Mouse (Mus musculus): ENCODE data around the gene Auh. TPM values are rescaled to one million over a fixed set of nuclear protein-coding genes. Genes with fewer than 3 reads are reported as not detected.

Gene Auh
- 51.3 and 55.2 TPM in 2 replicates for polyA plus RNA-seq (2016; fragmentation: Nextera tagmentation; extraction: Ambion mirVana)

DNA sequence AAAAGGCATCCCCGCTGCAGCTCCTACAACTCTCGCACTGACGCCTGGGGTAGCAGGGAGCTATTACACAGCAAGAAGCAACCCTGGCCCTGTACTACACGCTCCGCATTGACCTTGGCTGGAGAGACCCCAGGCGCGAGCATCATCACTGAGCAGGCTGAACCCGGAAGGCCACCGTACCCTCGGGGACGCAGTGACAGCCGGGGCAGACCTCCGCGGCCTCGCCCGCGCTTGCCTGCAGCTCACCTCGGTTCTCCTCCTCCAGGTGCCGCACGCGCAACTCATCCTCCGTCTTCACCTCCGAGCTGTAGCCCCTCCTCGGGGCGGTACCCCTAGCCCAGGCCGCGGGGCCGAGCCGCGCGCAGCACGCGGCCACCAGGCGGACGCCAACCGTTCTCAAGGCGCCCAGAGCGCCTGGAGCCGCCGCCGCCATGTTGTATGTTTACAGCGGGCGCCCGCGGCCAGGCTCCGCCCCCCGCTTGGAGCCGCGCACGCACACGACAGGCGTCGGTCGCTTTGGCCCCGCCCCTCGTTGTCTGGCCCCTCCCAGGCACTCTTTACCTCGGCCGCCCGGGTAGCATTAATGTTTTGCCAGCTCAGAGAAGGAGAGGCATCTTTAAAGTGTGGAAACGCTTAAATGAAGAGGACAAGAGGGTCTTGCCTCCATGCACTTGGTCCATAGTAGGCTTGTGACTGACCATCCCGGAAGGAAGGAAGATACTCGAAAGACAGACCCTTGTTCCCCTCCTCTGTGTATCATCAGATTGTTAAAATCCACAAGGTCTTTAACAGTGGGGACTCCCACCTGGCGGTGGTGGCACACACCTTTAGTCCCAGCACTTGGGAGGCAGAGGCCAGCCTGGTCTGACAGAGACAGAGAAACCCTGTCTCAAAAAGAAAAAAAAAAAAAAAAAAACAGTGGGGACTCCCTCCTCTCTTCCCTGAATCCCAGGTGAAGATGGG lies at the start of gene Auh:
Gene Auh (minus strand): TSS at position 473 of the 963 bp plus-strand sequence.
- H3K4me2 ChIP-seq: peak within 1 kb of the TSS; percentile 73
- H3K4me1 ChIP-seq (replicated peaks): peaks cover 30% of the 10 kb centered on the region
- peak; percentile 97 for ATAC-seq (ENCODE audit: insufficient number of reproducible peaks, low FRiP score)
- H3K9me3 ChIP-seq (replicated peaks): 0 out of 2 replicates have a peak, but pooled peaks cover 3% of the 10 kb centered on the region
- peak within 1 kb of the TSS; percentile 72 for H3K27ac ChIP-seq (ENCODE audit: poor library complexity, severe bottlenecking)
- peak within 1 kb of the TSS; percentile 84 for H3K9ac ChIP-seq
- H3K36me3 ChIP-seq: no peaks in the 10 kb centered on the region
- peak within 1 kb of the TSS; percentile 89 for H3K4me3 ChIP-seq
- WGBS: under 1% methylated on average over 63 of the region's 63 CpGs
- H3K27me3 ChIP-seq (replicated peaks): no peaks in the 10 kb centered on the region

DNA sequence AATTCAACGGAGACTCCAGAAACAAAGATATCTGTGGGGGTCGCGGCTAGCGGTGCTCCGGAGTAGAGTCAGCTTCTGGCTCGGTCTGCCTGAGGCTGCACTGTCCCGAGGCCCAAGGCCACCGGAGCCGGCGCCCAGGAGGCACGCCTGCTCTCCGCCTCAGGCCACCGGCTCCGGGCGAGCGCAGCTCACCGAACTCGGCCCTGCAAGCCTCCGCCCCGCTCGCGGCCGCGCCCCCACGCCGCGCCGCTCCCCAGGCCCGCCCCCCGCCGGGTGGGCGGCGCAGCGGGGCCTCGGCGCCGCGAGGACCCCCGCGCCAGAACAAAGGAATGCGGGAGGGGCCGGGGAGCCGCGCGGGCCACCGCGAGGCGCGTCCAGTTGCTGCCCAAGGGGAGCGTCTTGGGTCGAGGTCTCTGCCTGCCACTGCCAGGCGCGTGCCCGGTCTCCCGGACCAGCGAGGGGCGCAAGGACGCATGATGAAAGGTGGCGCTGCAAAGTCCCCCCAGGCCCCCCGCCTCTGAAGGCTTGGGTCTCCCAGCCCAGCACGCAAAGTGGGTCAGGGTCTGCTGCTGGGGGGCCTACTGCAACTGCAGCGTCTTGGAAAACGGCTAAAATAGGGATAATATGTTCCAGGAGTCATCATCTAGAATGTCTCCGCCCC lies 49.0 kb upstream of the Auh start:
- H3K4me3 ChIP-seq: peak overlapping the region; percentile 71
- H3K9me3 ChIP-seq (replicated peaks): no peaks in the 10 kb centered on the region
- peak overlapping the region; percentile 99 for H3K27ac ChIP-seq (ENCODE audit: poor library complexity, severe bottlenecking)
- H3K9ac ChIP-seq: peak overlapping the region; percentile 94
- H3K4me1 ChIP-seq (replicated peaks): peaks cover 48% of the 10 kb centered on the region
- no peaks in the 10 kb centered on the region for H3K27me3 ChIP-seq (replicated peaks)
- ATAC-seq (ENCODE audit: insufficient number of reproducible peaks, low FRiP score): peak; percentile 33
- peak overlapping the region; percentile 96 for H3K4me2 ChIP-seq
- H3K36me3 ChIP-seq: no peaks in the 10 kb centered on the region
- WGBS: under 1% methylated on average over 64 of the region's 64 CpGs

GRCm38 (mm10) chr13:52977757-52978156 lies 48.3 kb upstream of the Auh start:
- Histone ChIP-seq H3K4me1 (replicated peaks) (peaks cover 54% of the 10 kb centered on the region), H3K9ac (peak overlapping the region; percentile 42), H3K36me3 (no peaks in the 10 kb centered on the region), H3K9me3 (replicated peaks) (no peaks in the 10 kb centered on the region), H3K27ac (ENCODE audit: poor library complexity, severe bottlenecking) (peak overlapping the region; percentile 48; the same call in 1 of the 2 replicates), H3K4me3 (peak overlapping the region; percentile 71), H3K4me2 (peak overlapping the region; percentile 96), H3K27me3 (replicated peaks) (no peaks in the 10 kb centered on the region)
- WGBS: 17% methylated on average over 4 of the region's 4 CpGs
- ATAC-seq (ENCODE audit: insufficient number of reproducible peaks, low FRiP score): no peak

- Histone ChIP-seq H3K36me3 (no peaks in the 10 kb centered on the region), H3K4me3 (peak overlapping the region; percentile 71), H3K9me3 (replicated peaks) (no peaks in the 10 kb centered on the region), H3K4me1 (replicated peaks) (peaks cover 53% of the 10 kb centered on the region), H3K4me2 (peak overlapping the region; percentile 96), H3K9ac (peak overlapping the region; percentile 32; the same call in 1 of the 2 replicates), H3K27ac (ENCODE audit: poor library complexity, severe bottlenecking) (peak overlapping the region; percentile 48), H3K27me3 (replicated peaks) (no peaks in the 10 kb centered on the region)
- WGBS: 53% methylated on average over 9 of the region's 9 CpGs
- ATAC-seq (ENCODE audit: insufficient number of reproducible peaks, low FRiP score): no peak
Measured at GRCm38 (mm10) chr13:52977221-52977609, 47.7 kb upstream of the Auh start.

DNA sequence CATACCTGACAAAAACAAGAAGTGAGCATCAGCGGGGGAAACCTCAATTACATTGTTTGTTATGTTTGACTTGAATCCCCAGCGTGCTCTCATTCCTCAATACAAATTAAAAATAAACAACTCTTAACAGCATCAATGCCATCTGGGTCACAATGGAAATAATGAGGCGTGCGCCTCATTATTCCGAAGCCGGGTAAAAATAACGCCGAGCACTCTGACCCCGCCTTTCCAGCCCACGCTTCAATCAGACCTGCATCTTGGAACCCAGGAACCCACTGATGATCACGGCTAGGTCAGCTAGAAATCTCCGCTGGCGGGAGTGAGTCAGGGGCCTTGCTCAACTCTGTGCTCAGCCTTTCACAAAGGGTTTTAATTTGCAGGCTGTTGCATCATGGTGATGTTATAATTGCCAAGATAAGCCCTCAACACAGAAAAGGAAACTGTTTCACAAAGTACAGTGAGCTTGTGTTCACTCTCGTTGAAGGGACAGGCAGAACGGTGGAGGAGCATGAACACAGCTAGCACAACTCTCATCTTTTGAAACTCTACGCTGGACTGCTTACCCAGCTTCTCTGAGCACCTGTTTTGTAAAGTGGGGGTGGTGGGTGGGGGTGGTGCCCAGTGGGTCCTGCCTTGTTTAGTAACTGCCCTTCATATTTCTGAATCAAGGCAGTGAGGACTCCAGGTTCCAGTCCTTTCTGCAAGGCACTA lies 47.2 kb upstream of the Auh start:
- 24% methylated on average over 16 of the region's 16 CpGs for WGBS
- Histone ChIP-seq H3K27me3 (replicated peaks) (no peaks in the 10 kb centered on the region), H3K36me3 (no peaks in the 10 kb centered on the region), H3K4me1 (replicated peaks) (peaks cover 54% of the 10 kb centered on the region), H3K9ac (peak overlapping the region; percentile 56), H3K27ac (ENCODE audit: poor library complexity, severe bottlenecking) (peak overlapping the region; percentile 48), H3K4me2 (peak overlapping the region; percentile 96), H3K9me3 (replicated peaks) (no peaks in the 10 kb centered on the region), H3K4me3 (peak overlapping the region; percentile 71)
- ATAC-seq (ENCODE audit: insufficient number of reproducible peaks, low FRiP score): no peak

- no peak for ATAC-seq (ENCODE audit: insufficient number of reproducible peaks, low FRiP score)
- peaks cover 59% of the 10 kb centered on the region for H3K4me1 ChIP-seq (replicated peaks)
- 42% methylated on average over 8 of the region's 8 CpGs for WGBS
- no peak overlapping the region for H3K4me3 ChIP-seq
- no peaks in the 10 kb centered on the region for H3K27me3 ChIP-seq (replicated peaks)
- H3K36me3 ChIP-seq: no peaks in the 10 kb centered on the region
- no peaks in the 10 kb centered on the region for H3K9me3 ChIP-seq (replicated peaks)
- H3K9ac ChIP-seq: peak overlapping the region; percentile 56; the same call in 1 of the 2 replicates
- no peak overlapping the region for H3K27ac ChIP-seq (ENCODE audit: poor library complexity, severe bottlenecking)
- H3K4me2 ChIP-seq: peak overlapping the region; percentile 96
Measured at GRCm38 (mm10) chr13:52976130-52976509, 46.6 kb upstream of the Auh start.

GRCm38 (mm10) chr13:52974676-52975075 lies 45.2 kb upstream of the Auh start:
- Histone ChIP-seq H3K4me1 (replicated peaks) (peaks cover 72% of the 10 kb centered on the region), H3K9me3 (replicated peaks) (no peaks in the 10 kb centered on the region), H3K27ac (ENCODE audit: poor library complexity, severe bottlenecking) (no peak overlapping the region; the same call in 1 of the 2 replicates), H3K4me3 (no peak overlapping the region), H3K27me3 (replicated peaks) (no peaks in the 10 kb centered on the region), H3K9ac (no peak overlapping the region), H3K4me2 (no peak overlapping the region), H3K36me3 (no peaks in the 10 kb centered on the region)
- ATAC-seq (ENCODE audit: insufficient number of reproducible peaks, low FRiP score): no peak
- WGBS: 47% methylated on average over 3 of the region's 3 CpGs

- Histone ChIP-seq H3K9ac (no peak overlapping the region), H3K4me1 (replicated peaks) (peaks cover 77% of the 10 kb centered on the region), H3K4me2 (no peak overlapping the region), H3K27me3 (replicated peaks) (no peaks in the 10 kb centered on the region), H3K9me3 (replicated peaks) (no peaks in the 10 kb centered on the region), H3K4me3 (no peak overlapping the region), H3K36me3 (peaks cover 6% of the 10 kb centered on the region), H3K27ac (ENCODE audit: poor library complexity, severe bottlenecking) (no peak overlapping the region)
- WGBS: 67% methylated on average over 10 of the region's 10 CpGs
- no peak for ATAC-seq (ENCODE audit: insufficient number of reproducible peaks, low FRiP score)
Measured at GRCm38 (mm10) chr13:52973427-52973826, 43.9 kb upstream of the Auh start.

- no peak for ATAC-seq (ENCODE audit: insufficient number of reproducible peaks, low FRiP score)
- no peak overlapping the region for H3K9ac ChIP-seq
- no peaks in the 10 kb centered on the region for H3K9me3 ChIP-seq (replicated peaks)
- H3K27ac ChIP-seq (ENCODE audit: poor library complexity, severe bottlenecking): no peak overlapping the region
- peaks cover 14% of the 10 kb centered on the region for H3K36me3 ChIP-seq
- peaks cover 74% of the 10 kb centered on the region for H3K4me1 ChIP-seq (replicated peaks)
- WGBS: 82% methylated on average over 3 of the region's 3 CpGs
- no peak overlapping the region for H3K4me2 ChIP-seq
- no peak overlapping the region for H3K4me3 ChIP-seq
- H3K27me3 ChIP-seq (replicated peaks): no peaks in the 10 kb centered on the region
Measured at GRCm38 (mm10) chr13:52972626-52973025, 43.1 kb upstream of the Auh start.

- H3K4me2 ChIP-seq: no peak overlapping the region
- H3K36me3 ChIP-seq: peaks cover 31% of the 10 kb centered on the region
- H3K9me3 ChIP-seq (replicated peaks): no peaks in the 10 kb centered on the region
- H3K9ac ChIP-seq: no peak overlapping the region
- H3K27me3 ChIP-seq (replicated peaks): no peaks in the 10 kb centered on the region
- no peak overlapping the region for H3K27ac ChIP-seq (ENCODE audit: poor library complexity, severe bottlenecking)
- peaks cover 57% of the 10 kb centered on the region for H3K4me1 ChIP-seq (replicated peaks)
- no peak overlapping the region for H3K4me3 ChIP-seq
- 74% methylated on average over 6 of the region's 6 CpGs for WGBS
- no peak for ATAC-seq (ENCODE audit: insufficient number of reproducible peaks, low FRiP score)
Measured at GRCm38 (mm10) chr13:52970876-52971275, 41.4 kb upstream of the Auh start.
